Mouse (Mus musculus) testis, adult 2 months (tissue): Measurements from ENCODE around the gene Gdf15. TPM values are rescaled to one million over a fixed set of nuclear protein-coding genes. Genes with fewer than 3 reads are reported as not detected.

Experiments
- H3K27ac ChIP-seq: fragments of 200-500 bp; 2 replicates; pipeline ENCODE4 v1.5.1; 2012; ENCODE audit warnings: low read depth, low read length; ENCODE audit not compliant: control insufficient read depth, insufficient read depth
- H3K27me3 ChIP-seq: fragments of 200-500 bp; 2 replicates; pipeline ENCODE4 v1.6.1; 2012; ENCODE audit warnings: mild to moderate bottlenecking, low read length, moderate library complexity; ENCODE audit not compliant: control insufficient read depth, insufficient read depth
- H3K36me3 ChIP-seq: fragments of 200-500 bp; 2 replicates; pipeline ENCODE4 v1.6.1; 2012; ENCODE audit warnings: mild to moderate bottlenecking, low read length; ENCODE audit not compliant: control insufficient read depth, insufficient read depth
- H3K4me1 ChIP-seq: fragments of 200-500 bp; 2 replicates; pipeline ENCODE4 v1.6.1; 2012; ENCODE audit warnings: low read length; ENCODE audit not compliant: control insufficient read depth, insufficient read depth
- H3K4me3 ChIP-seq: fragments of 200-500 bp; 2 replicates; pipeline ENCODE4 v1.5.1; 2012; ENCODE audit warnings: low read depth, mild to moderate bottlenecking, low read length, moderate library complexity, mixed read lengths; ENCODE audit not compliant: control insufficient read depth
- CTCF ChIP-seq: fragments of 200-500 bp; IDR thresholded peaks from 2 replicates; pipeline ENCODE4 v1.5.1; 2012; ENCODE audit warnings: low read depth, mild to moderate bottlenecking, inconsistent platforms, low read length, moderate library complexity; ENCODE audit not compliant: control insufficient read depth, insufficient read depth, insufficient replicate concordance
- POLR2A ChIP-seq: fragments of 200-500 bp; IDR thresholded peaks from 2 replicates; pipeline ENCODE4 v1.6.1; 2012; ENCODE audit warnings: low read depth, mild to moderate bottlenecking, inconsistent platforms, low read length, moderate library complexity; ENCODE audit not compliant: control insufficient read depth
- polyA plus RNA-seq: library from polyadenylated mRNA; depleted of rRNA; stranded (reverse); fragments of >200 nt; gene quantifications from 2 replicates; pipeline ENCODE4 v1.2.3, GENCODE M21; 2012

The Gdf15 gene
- polyA plus RNA-seq, 1 experiment, result 1.3 TPM

DNA sequence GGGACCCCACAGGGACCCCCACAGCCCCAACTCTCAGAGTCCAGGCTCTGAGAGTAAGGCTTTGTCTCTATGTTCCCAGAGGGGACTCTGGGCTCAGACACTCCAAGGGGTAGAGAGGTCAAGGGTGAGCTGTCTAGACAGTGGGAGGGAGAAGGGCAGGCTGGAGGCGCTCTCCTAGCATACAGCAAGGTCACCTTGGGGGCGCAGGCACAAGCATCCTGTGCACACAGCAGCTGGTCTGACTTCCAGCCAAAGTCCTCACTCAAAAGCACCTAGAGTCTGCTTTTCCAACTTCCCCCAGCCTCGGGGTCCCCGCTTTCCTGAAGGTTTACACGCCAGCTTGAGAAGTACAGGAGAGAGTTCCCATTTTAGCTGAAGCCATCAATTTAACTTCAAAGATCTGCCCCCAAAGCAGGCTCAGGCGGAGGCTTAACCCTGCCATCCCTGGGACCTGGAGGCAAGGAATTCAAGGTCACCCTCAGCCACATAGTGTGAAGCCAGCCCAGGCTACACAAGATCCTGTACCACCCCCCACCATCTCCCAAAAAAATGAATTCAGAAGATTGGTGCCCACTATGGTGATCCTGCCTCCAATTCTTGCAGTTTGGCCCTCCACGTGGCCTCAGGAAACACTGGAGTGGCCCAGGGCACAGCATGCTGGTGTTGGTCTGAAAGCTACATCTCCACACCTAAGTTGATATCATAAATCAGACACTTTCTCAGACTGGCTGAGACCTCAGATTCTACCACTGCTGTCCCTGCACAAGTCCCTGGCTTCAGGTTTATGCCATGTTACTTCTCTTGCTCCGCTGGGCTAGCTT, 15.3 kb upstream of the Gdf15 start:
- Histone ChIP-seq H3K27me3 (no peaks in the 10 kb centered on the region), H3K4me1 (peaks cover 3% of the 10 kb centered on the region), H3K27ac (no peak overlapping the region), H3K4me3 (no peak overlapping the region), H3K36me3 (no peaks in the 10 kb centered on the region)
- no peak for TF ChIP-seq POLR2A
- no peak for TF ChIP-seq CTCF

GRCm38 (mm10) chr8:70646775-70647174, 14.5 kb upstream of the Gdf15 start:
- Histone ChIP-seq H3K27me3 (no peaks in the 10 kb centered on the region), H3K36me3 (no peaks in the 10 kb centered on the region), H3K4me1 (peaks cover 3% of the 10 kb centered on the region), H3K4me3 (no peak overlapping the region), H3K27ac (no peak overlapping the region)
- TF ChIP-seq CTCF (no peak), POLR2A (no peak)

DNA sequence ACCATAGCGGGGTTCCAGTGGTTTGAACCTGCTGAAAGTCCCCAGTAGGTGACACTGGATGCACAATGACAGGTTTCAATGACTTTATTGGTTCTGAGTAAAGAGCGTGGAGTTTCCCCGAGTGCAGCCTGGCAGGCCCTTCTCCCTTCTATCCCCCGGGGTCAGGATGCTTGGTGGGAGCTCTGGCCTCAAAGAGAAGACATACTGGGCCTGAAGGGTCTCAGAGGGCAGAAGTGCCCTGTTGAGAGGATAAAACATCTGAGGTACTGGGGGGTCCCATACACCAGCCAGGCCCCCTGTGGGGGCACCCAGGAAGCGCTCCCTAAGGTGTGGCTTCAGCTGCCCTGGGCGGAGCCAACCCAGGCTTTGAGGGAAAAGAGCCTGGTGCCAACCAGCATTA, 14.1 kb upstream of the Gdf15 start:
- H3K36me3 ChIP-seq, result no peaks in the 10 kb centered on the region
- H3K27ac ChIP-seq, result no peak overlapping the region
- TF ChIP-seq POLR2A (no peak), CTCF (no peak)
- no peaks in the 10 kb centered on the region for H3K27me3 ChIP-seq
- no peak overlapping the region for H3K4me3 ChIP-seq
- peaks cover 3% of the 10 kb centered on the region for H3K4me1 ChIP-seq

DNA sequence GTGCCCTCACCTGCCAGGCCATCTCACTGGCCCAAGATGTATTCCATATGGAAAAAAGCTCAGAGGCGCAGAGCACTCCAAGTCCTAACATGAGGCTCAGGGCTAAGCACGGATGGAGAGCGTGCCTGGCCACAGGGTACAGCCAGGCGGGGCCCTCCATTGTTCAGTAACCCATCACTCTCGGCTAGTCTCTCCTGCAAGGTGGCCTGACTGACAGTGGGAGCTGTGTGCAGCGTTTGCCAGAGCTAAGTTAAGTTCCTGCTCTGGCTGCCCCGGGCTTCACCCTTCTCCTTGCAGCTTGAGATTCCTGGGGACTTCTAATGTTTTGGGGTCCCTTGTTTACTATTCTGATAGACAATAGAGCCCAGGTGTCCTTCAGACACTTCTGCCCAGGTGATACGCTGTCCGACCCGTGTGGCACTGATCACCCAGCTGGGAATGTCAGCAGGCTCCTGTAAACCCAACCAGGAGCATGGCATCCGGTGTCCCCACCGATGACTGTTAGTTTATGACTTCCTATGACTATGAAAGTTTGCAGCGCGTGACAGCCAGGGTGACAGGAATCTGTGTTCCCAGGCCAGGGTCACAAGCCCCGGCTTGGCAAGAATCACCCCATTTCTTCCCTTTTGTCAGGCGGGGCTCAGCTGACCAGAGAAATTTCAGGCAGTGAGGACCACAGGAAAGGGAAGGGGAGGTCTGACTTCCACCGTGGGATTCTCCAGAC, 13.4 kb upstream of the Gdf15 start:
- Histone ChIP-seq H3K27me3 (no peaks in the 10 kb centered on the region), H3K4me3 (no peak overlapping the region), H3K4me1 (peaks cover 3% of the 10 kb centered on the region), H3K36me3 (no peaks in the 10 kb centered on the region), H3K27ac (no peak overlapping the region)
- TF ChIP-seq CTCF (no peak), POLR2A (no peak)

DNA sequence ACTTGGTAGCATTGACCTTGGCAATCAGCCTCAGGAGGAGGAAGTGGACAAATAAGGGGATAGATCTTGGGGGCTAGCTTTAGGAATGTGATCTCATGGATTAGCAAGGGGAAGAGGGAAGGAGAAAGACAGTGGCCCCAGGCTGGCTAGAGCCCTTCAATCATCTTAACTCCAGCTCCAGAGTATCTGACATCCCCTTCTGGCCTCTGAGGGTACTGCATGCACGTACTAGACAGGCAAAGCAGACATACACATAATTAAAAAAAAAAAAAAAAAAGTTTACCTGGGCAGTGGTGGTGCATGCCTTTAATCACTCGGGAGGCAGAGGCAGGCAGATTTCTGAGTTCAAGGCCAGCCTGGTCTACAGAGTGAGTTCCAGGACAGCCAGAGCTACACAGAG, 11.8 kb upstream of the Gdf15 start:
- Histone ChIP-seq H3K27me3 (no peaks in the 10 kb centered on the region), H3K27ac (no peak overlapping the region), H3K4me1 (peaks cover 3% of the 10 kb centered on the region; the same call in 1 of the 2 replicates), H3K4me3 (no peak overlapping the region), H3K36me3 (no peaks in the 10 kb centered on the region)
- TF ChIP-seq CTCF (no peak), POLR2A (no peak)

- Histone ChIP-seq H3K4me3 (no peak overlapping the region), H3K27ac (no peak overlapping the region), H3K27me3 (no peaks in the 10 kb centered on the region), H3K36me3 (no peaks in the 10 kb centered on the region), H3K4me1 (peaks cover 3% of the 10 kb centered on the region; the same call in 1 of the 2 replicates)
- TF ChIP-seq POLR2A, result no peak
- TF ChIP-seq CTCF, result no peak
Observed at GRCm38 (mm10) chr8:70643019-70643418, 10.8 kb upstream of the Gdf15 start.

DNA sequence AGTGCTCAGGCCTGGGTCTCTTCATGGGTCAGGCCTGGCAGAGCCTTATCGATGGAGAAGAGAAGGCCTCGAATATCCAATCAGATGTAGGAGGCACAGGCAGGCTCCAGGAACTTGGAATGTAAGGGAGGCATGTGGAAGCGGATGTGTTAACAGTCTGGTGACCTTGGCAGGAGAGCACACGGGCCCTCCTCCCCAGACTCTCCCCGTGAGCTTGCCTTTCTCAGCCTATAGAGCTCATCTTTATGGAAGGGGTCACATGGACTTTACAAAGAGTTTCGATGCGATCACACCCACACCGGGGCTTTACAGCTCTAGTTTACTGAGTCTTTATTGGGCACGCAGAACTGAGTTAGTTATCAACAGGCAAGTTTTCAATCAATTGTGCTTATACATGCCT, 6.5 kb upstream of the Gdf15 start:
- no peak overlapping the region for H3K4me3 ChIP-seq
- no peaks in the 10 kb centered on the region for H3K27me3 ChIP-seq
- no peak overlapping the region for H3K27ac ChIP-seq
- TF ChIP-seq CTCF (no peak), POLR2A (no peak)
- peaks cover 3% of the 10 kb centered on the region for H3K4me1 ChIP-seq
- H3K36me3 ChIP-seq, result no peaks in the 10 kb centered on the region

- TF ChIP-seq CTCF (no peak), POLR2A (no peak)
- no peaks in the 10 kb centered on the region for H3K36me3 ChIP-seq
- no peak overlapping the region for H3K27ac ChIP-seq
Observed at GRCm38 (mm10) chr8:70636838-70637237, 4.6 kb upstream of the Gdf15 start.

More at GRCm38 (mm10) chr8:70636838-70637237, 4.6 kb upstream of the Gdf15 start:
- Histone ChIP-seq H3K4me3 (no peak overlapping the region), H3K27me3 (no peaks in the 10 kb centered on the region), H3K4me1 (peaks cover 3% of the 10 kb centered on the region)
